Mouse (Mus musculus): ENCODE measurements around the gene Ccdc158.

DNA sequence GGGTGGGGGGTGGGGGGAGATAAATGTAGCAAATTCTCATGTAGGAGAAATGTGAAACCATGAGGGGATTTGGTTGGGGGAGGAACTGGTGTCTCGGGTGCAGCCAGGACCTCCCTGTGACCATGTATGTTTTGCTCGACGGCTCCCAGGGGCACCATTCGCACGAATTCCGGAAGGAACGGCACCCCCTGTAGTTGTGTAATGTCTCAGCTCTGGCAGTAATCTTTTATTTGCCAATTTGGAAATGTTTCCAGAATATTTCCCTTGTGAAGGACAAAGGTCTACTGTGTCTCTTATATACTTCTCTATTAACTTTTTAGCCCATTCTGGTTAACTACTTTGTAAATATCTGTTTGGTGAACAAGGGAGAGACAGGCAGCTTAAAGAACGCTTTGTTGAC lies 35.7 kb upstream of the Ccdc158 start:
- TF ChIP-seq CTCF (conservative IDR thresholded peaks at IDR 0.05; ENCODE audit: low read length) (no peak), NANOG (IDR thresholded peaks at IDR 0.05; ENCODE audit: borderline replicate concordance, low read length) (no peak)
